Mouse (Mus musculus) cerebellum, adult 2 months (tissue): Measurements from ENCODE around the gene Abtb1.

Experiments used
- CTCF ChIP-seq: fragments of 200-500 bp; IDR thresholded peaks from 2 replicates; pipeline ENCODE4 v1.5.1; 2011; ENCODE audit warnings: low read depth, mild to moderate bottlenecking, control low read depth, low read length, moderate library complexity, borderline replicate concordance; ENCODE audit not compliant: insufficient read depth
- POLR2A ChIP-seq: fragments of 200-500 bp; IDR thresholded peaks from 2 replicates; pipeline ENCODE4 v1.6.1; 2011; ENCODE audit warnings: low read length, control low read depth, borderline replicate concordance; ENCODE audit not compliant: insufficient read depth

GRCm38 (mm10) chr6:88843241-88843640 lies 1.5 kb upstream of the Abtb1 start:
- no peak for TF ChIP-seq CTCF
- no peak for TF ChIP-seq POLR2A
